In genomic region chr11:98319120-98319519, GRCm38 (mm10) we compare ENCODE assay signal across 22 mouse cellular contexts. TPM values are rescaled to one million over a fixed set of nuclear protein-coding genes. Genes with fewer than 3 reads are reported as not detected.
DNase-seq lines count a peak whose midpoint lies in the region; ATAC-seq and TF ChIP-seq lines count a peak whose summit lies in the region.
"Had no signal": no experiment of that assay in that cellular context is flagged by ENCODE, and none has a peak within 500 bp of the region (broad histone marks: within the 10 kb centered on the region; RNA-seq: fewer than 3 reads in every experiment).

No protein-coding gene starts in this region.

- H3K4me2 ChIP-seq in forebrain, postnatal 0 days (ENCODE audit: low read depth), result peak overlapping the region; percentile 49
- H3K4me2 ChIP-seq: heart, embryonic 13.5 days; liver, embryonic 13.5 days; stomach, embryonic 15.5 days had no signal

- WGBS in forebrain, postnatal 0 days, result 2% methylated on average over 15 of the region's 15 CpGs

- H3K4me3 ChIP-seq in forebrain, postnatal 0 days (ENCODE audit: low read depth, low read length), result peak overlapping the region; percentile 5; the same call in 1 of the 2 replicates
- H3K4me3 ChIP-seq: heart, embryonic 13.5 days; limb, embryonic 10.5 days; liver, embryonic 13.5 days; midbrain, embryonic 10.5 days; stomach, embryonic 15.5 days had no signal

- peak; percentile 57 for DNase-seq in cerebellum, adult 11 months
- DNase-seq in layer of hippocampus, postnatal 10 days (ENCODE audit: low spot score in 2 of 2), result peak; percentile 63 to 73
- no peak for DNase-seq in layer of hippocampus, adult 9-10 months (ENCODE audit: low spot score)
- peak; percentile 85 to 87 for DNase-seq in cerebellum, postnatal 14 days
- DNase-seq in forebrain, postnatal 0 days, result peak; percentile 76
- no peak for DNase-seq in heart, adult 11 months
- no peak for DNase-seq in gastrocnemius, adult 8-10 months (ENCODE audit: low spot score in 2 of 2)
- DNase-seq: embryo, embryonic 11 days; gastrocnemius, postnatal 14 days; kidney, adult 2 months; liver, embryonic 13.5 days; thymus, postnatal 25 days had no signal

- no peak for TF ChIP-seq CTCF in forebrain, postnatal 0 days (IDR thresholded peaks at IDR 0.05; ENCODE audit: low read depth)

- no peaks in the 10 kb centered on the region for H3K36me3 ChIP-seq in forebrain, postnatal 0 days (ENCODE audit: insufficient read depth)
- H3K36me3 ChIP-seq: heart, embryonic 13.5 days; limb, embryonic 10.5 days; liver, embryonic 13.5 days; midbrain, embryonic 10.5 days; stomach, embryonic 15.5 days had no signal

- peaks cover 26% of the 10 kb centered on the region; the same call in 1 of the 2 replicates for H3K4me1 ChIP-seq in forebrain, postnatal 0 days (ENCODE audit: insufficient read depth)
- H3K4me1 ChIP-seq: heart, embryonic 13.5 days; limb, embryonic 10.5 days; liver, embryonic 13.5 days; stomach, embryonic 15.5 days had no signal

- peak overlapping the region; percentile 84 for H3K27ac ChIP-seq in forebrain, postnatal 0 days (ENCODE audit: low read depth, low read length)
- H3K27ac ChIP-seq: heart, embryonic 13.5 days; limb, embryonic 10.5 days; liver, embryonic 13.5 days; midbrain, embryonic 10.5 days; stomach, embryonic 15.5 days had no signal

- H3K9ac ChIP-seq in forebrain, postnatal 0 days, result peak overlapping the region; percentile 14; the same call in 1 of the 2 replicates
- H3K9ac ChIP-seq: heart, embryonic 13.5 days; liver, embryonic 13.5 days; stomach, embryonic 15.5 days had no signal

- no peaks in the 10 kb centered on the region for H3K9me3 ChIP-seq in forebrain, postnatal 0 days (ENCODE audit: low read length)
- H3K9me3 ChIP-seq: heart, embryonic 13.5 days; limb, embryonic 10.5 days; liver, embryonic 13.5 days; midbrain, embryonic 10.5 days; stomach, embryonic 15.5 days had no signal

- H3K27me3 ChIP-seq in forebrain, postnatal 0 days (ENCODE audit: insufficient read depth, low read length), result peaks cover 21% of the 10 kb centered on the region

- no peak for ATAC-seq in cerebellum, adult (ENCODE audit: insufficient number of reproducible peaks, low FRiP score, low TSS enrichment)
- peak; percentile 30; the same call in 1 of the 2 replicates for ATAC-seq in forebrain, postnatal 0 days
- ATAC-seq: activated CD4-positive, CD25-positive, alpha-beta regulatory T cell, adult 4 months; lung, postnatal 0 days had no signal

RNA-seq across cellular contexts. Expression of gene Neurod2, which starts 10.3 kb away (rescaled TPM):
- total RNA-seq in layer of hippocampus, postnatal 10 days (2021), result 100 to 1,000 TPM; 114 to 118 TPM
- 133 and 140 TPM in 2 replicates for total RNA-seq in forebrain, postnatal 0 days (2014; rRNA removed)
- polyA plus RNA-seq in forebrain, postnatal 0 days (2015; fragmentation: Nextera tagmentation; extraction: Ambion mirVana), result 74.9 and 77.3 TPM in 2 replicates
- not detected for total RNA-seq in gastrocnemius, adult 8-10 months (2022)
- total RNA-seq: CH12.LX; gastrocnemius, postnatal 14 days; hematopoietic stem cell, adult 5-6 weeks had no signal
- polyA plus RNA-seq: activated CD4-positive, CD25-positive, alpha-beta regulatory T cell, adult 4 months; heart, embryonic 13.5 days; kidney, adult 2 months; large intestine, adult 2 months; limb, embryonic 10.5 days; liver, embryonic 13.5 days; lung, postnatal 0 days had no signal

RNA-seq across cellular contexts. Expression of gene Ppp1r1b, which starts 29.1 kb away (rescaled TPM):
- total RNA-seq in layer of hippocampus, postnatal 10 days (2021), result 10 to 100 TPM; 17.5 to 24.1 TPM
- total RNA-seq in forebrain, postnatal 0 days (2014; rRNA removed), result 19.4 and 32.5 TPM in 2 replicates
- polyA plus RNA-seq in forebrain, postnatal 0 days (2015; fragmentation: Nextera tagmentation; extraction: Ambion mirVana), result 91.4 and 121 TPM in 2 replicates
- under 1 TPM in 3 of 4 experiments, not detected in 1; 0.27 to 0.90 (median 0.44) TPM for total RNA-seq in gastrocnemius, adult 8-10 months (2022)
- polyA plus RNA-seq: activated CD4-positive, CD25-positive, alpha-beta regulatory T cell, adult 4 months had no signal

RNA-seq across cellular contexts. Expression of gene Stard3, which starts 39.0 kb away (rescaled TPM):
- 10 to 100 TPM; 19.2 to 19.5 TPM for total RNA-seq in layer of hippocampus, postnatal 10 days (2021)
- 36.2 and 39.4 TPM in 2 replicates for total RNA-seq in forebrain, postnatal 0 days (2014; rRNA removed)
- polyA plus RNA-seq in forebrain, postnatal 0 days (2015; fragmentation: Nextera tagmentation; extraction: Ambion mirVana), result 31.6 and 32.2 TPM in 2 replicates
- total RNA-seq in gastrocnemius, adult 8-10 months (2022), result 10 to 100 TPM; 12.0 to 18.2 (median 13.9) TPM

Comparison
In these comparisons a context has a peak if more than half of its experiments do, and no peak if none do; other contexts are left out.
1. DNase-seq: peak in cerebellum, adult 11 months (single experiment), layer of hippocampus, postnatal 10 days (2 of 2), cerebellum, postnatal 14 days (2 of 2) and forebrain, postnatal 0 days (single experiment); none in layer of hippocampus, adult 9-10 months (single experiment), heart, adult 11 months (single experiment) and gastrocnemius, adult 8-10 months (0 of 2).
2. RNA of gene Neurod2, which starts 10.3 kb away (total RNA-seq): 133 to 140 TPM in forebrain, postnatal 0 days and 114 to 118 TPM in layer of hippocampus, postnatal 10 days; not detected in gastrocnemius, adult 8-10 months; every median in the first group is over 100 times any median in the second.
3. RNA of gene Ppp1r1b, which starts 29.1 kb away (total RNA-seq): 17.5 to 24.1 TPM in layer of hippocampus, postnatal 10 days and 19.4 to 32.5 TPM in forebrain, postnatal 0 days; 0.27 to 0.90 TPM in gastrocnemius, adult 8-10 months; every median in the first group is over 4 times any median in the second.